Mouse (Mus musculus) bone marrow macrophage, adult 2 months (primary cell): ENCODE measurements around the gene Hist1h4h. TPM values are rescaled to one million over a fixed set of nuclear protein-coding genes. Genes with fewer than 3 reads are reported as not detected.
"Not testable (repeated sequence)": the region's sequence is repeated elsewhere in the genome, so short reads cannot be mapped to it uniquely, and the experiment has no call there.

Source experiments
- H3K27ac ChIP-seq: 2 replicates; pipeline ENCODE4 v1.5.1; 2012; ENCODE audit warnings: low read depth, low read length; ENCODE audit not compliant: insufficient read depth
- H3K4me1 ChIP-seq: 2 replicates; pipeline ENCODE4 v1.6.1; 2012; ENCODE audit warnings: low read length; ENCODE audit not compliant: control insufficient read depth, insufficient read depth
- H3K4me3 ChIP-seq: 2 replicates; pipeline ENCODE4 v1.5.1; 2012; ENCODE audit warnings: mild to moderate bottlenecking, low read length, moderate library complexity; ENCODE audit not compliant: insufficient read depth
- CTCF ChIP-seq: IDR thresholded peaks from 2 replicates; pipeline ENCODE4 v1.5.1; 2012; ENCODE audit warnings: low read depth, mild to moderate bottlenecking, low read length, moderate library complexity
- POLR2A ChIP-seq: IDR thresholded peaks from 2 replicates; pipeline ENCODE4 v1.6.1; 2012; ENCODE audit warnings: mild to moderate bottlenecking, low read depth, low read length, borderline replicate concordance
- polyA plus RNA-seq: library from polyadenylated mRNA; stranded (reverse); fragments of >200 nt; gene quantifications from 2 replicates; pipeline ENCODE4 v1.2.4, GENCODE M21; 2012; ENCODE audit not compliant: missing spikeins, insufficient read depth, insufficient read length

Gene Hist1h4h
- polyA plus RNA-seq, 1 experiment: 2.5 TPM

DNA sequence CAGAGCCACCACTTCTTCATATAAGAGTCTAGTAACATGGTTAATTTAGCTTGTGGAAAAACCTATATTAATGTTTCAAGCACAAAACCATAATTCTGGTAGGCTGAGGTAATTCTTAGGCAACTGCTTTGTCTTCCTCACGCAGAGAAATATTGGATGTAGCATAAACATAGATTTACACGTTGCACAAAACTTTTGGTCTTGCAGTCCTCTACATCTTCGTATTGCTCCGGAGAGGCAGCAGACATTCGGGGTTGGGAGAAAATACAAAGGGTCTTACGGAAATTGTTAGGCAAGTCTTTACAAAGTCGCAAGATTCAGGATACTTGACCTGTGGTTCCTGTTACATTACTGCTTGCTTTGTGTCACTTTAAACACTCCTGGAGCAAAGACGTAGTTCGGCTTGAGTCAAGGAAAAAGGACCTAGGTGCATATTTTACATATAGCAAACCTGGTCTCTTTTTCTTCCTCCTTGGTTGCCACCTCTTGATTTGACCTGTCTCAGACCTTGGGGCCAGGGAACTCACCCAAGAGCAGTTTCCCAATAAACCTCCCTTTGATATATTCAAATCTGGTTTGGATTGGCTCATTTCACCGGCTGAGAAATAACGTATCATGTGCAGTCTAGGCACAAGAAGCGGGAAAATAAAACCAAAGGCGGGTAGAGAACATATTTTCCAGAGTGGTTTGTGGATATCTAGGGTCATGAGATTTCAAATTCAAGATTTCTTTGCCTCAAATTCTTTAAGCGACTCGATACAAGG lies 3.7 kb downstream of the Hist1h4h start:
- peak overlapping the region; percentile 84 for H3K27ac ChIP-seq
- H3K4me1 ChIP-seq: peaks cover 29% of the 10 kb centered on the region

DNA sequence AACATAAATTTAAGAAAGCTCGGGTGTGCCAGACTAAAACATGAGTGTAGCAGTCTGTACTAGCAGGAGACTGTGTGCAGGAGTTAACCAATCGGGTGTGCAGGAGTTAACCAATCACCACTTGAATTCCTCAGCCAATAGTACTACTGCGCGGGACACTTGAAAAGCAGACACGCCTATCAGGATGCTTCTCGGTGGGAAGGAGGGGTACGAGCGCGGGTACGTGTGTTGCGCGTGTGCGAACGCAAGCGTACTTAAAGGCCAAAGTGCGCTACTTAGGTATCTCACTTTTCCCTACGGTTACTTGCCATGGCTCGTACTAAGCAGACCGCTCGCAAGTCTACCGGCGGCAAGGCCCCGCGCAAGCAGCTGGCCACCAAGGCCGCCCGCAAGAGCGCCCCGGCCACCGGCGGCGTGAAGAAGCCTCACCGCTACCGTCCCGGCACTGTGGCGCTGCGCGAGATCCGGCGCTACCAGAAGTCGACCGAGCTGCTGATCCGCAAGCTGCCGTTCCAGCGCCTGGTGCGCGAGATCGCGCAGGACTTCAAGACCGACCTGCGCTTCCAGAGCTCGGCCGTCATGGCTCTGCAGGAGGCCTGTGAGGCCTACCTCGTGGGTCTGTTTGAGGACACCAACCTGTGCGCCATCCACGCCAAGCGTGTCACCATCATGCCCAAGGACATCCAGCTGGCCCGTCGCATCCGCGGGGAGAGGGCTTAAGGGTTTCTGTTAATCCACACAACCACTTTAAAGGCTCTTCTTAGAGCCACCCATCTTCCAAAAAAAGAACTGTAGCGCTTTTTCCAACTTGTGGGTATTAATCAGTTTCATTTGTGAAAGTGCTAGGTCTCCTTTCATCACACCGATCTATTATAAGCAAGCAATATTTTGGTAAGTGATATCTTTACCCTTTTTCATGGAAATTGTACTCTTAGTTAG lies 4.6 kb downstream of the Hist1h4h start, which contains the start of gene Hist1h3g:
Gene Hist1h3g (plus strand): TSS at position 286 of the 939 bp plus-strand sequence.
- H3K27ac ChIP-seq: peak within 1 kb of the TSS; percentile 84
- H3K4me3 ChIP-seq: peak within 1 kb of the TSS; percentile 63
- peaks cover 29% of the 10 kb centered on the region for H3K4me1 ChIP-seq

More for the DNA sequence above, 3.7 kb downstream of the Hist1h4h start:
- no peak for TF ChIP-seq CTCF
- TF ChIP-seq POLR2A: no peak
- peak overlapping the region; percentile 63 for H3K4me3 ChIP-seq

GRCm38 (mm10) chr13:23536076-23536822 lies 5.4 kb downstream of the Hist1h4h start:
- TF ChIP-seq CTCF (no peak), POLR2A (no peak)
- peak overlapping the region; percentile 45 for H3K4me3 ChIP-seq
- peaks cover 29% of the 10 kb centered on the region for H3K4me1 ChIP-seq
- peak overlapping the region; percentile 55 for H3K27ac ChIP-seq

- Histone ChIP-seq H3K4me3 (no peak overlapping the region), H3K27ac (peak overlapping the region; percentile 16; the same call in 1 of the 2 replicates), H3K4me1 (peaks cover 29% of the 10 kb centered on the region)
- TF ChIP-seq CTCF: no peak
- TF ChIP-seq POLR2A: no peak
These were observed 6.3 kb downstream of the Hist1h4h start for GRCm38 (mm10) chr13:23537006-23537710.

- TF ChIP-seq POLR2A (no peak), CTCF (no peak)
- peak overlapping the region; percentile 63 for H3K27ac ChIP-seq
- peaks cover 21% of the 10 kb centered on the region for H3K4me1 ChIP-seq
- H3K4me3 ChIP-seq: no peak overlapping the region
These were observed 7.4 kb downstream of the Hist1h4h start for GRCm38 (mm10) chr13:23538249-23538648.

- not testable (repeated sequence) for H3K27ac ChIP-seq, H3K4me3 ChIP-seq
- H3K4me1 ChIP-seq: peaks cover 21% of the 10 kb centered on the region
These were observed 9.0 kb downstream of the Hist1h4h start for GRCm38 (mm10) chr13:23539821-23540220.

DNA sequence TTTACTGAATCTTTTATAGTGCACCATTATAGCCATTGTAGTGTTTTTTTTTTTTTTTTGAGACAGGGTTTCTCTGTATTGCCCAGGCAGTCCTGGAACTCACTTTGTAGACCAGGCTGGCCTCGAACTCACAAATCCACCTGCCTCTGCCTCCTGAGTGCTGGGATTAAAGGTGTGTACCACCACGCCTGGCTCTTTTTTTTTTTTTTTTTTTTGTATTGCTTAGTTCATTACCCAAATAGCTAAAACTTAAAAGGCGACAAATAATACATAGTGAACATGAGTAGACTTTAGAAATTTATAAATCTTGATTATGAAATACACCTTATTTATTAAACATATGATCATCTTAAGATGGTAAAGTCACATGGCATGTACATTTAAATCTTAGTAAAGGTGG lies 10.6 kb downstream of the Hist1h4h start:
- peaks cover 20% of the 10 kb centered on the region for H3K4me1 ChIP-seq
- no peak overlapping the region for H3K27ac ChIP-seq
- H3K4me3 ChIP-seq: no peak overlapping the region
- no peak for TF ChIP-seq POLR2A
- no peak for TF ChIP-seq CTCF

DNA sequence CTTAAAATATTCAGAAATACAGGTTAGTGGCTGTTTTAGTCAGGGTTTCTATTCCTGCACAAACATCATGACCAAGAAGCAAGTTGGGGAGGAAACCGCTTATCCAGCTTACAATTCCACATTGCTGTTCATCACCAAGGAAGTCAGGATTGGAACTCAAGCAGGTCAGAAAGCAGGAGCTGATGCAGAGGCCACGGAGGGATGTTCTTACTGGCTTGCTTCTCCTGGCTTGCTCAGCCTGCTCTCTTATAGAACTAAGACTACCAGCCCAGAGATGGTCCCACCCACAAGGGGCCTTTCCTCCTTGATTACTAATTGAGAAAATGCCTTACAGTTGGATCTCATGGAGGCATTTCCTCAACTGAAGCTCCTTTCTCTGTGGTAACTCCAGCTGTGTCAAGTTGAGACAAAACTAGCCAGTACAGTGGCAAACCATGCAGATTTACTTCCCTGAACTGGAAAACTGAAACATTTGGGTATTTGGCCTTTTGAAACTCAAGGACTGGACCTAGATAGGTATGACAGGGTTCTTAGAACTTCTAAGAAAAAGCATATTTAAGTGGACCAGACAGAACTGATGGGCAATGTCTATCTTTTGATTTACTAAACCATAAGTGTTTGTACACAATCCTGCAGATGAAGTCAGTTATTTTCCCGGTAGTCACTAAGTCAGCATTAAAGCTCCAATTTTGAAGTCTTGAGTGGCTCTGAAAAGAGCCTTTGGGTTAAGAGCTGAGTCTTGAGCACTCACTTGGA lies 11.6 kb downstream of the Hist1h4h start:
- Histone ChIP-seq H3K4me3 (peak overlapping the region; percentile 54), H3K27ac (peak overlapping the region; percentile 73), H3K4me1 (peaks cover 16% of the 10 kb centered on the region)

- Histone ChIP-seq H3K27ac (peak within 1 kb of the TSS; percentile 88), H3K4me3 (peak within 1 kb of the TSS; percentile 54), H3K4me1 (peaks cover 11% of the 10 kb centered on the region)
These were observed 12.3 kb downstream of the Hist1h4h start, which contains the start of gene Hist1h2bh for GRCm38 (mm10) chr13:23542999-23543607. TSS of gene Hist1h2bh (minus strand) at chr13:23543392.
